Mouse (Mus musculus): Measurements from ENCODE around the gene Atp5s. TPM values are rescaled to one million over a fixed set of nuclear protein-coding genes. Genes with fewer than 3 reads are reported as not detected.
A peak's percentile ranks its signal among the peaks of the same experiment; 100 is the strongest.

The Atp5s gene
- total and polyA plus RNA-seq, 3 experiments, result 8.4 to 15.8 (median 11.4) TPM

GRCm38 (mm10) chr12:69768841-69769240 lies 44.1 kb downstream of the Atp5s start:
- Histone ChIP-seq H3K27ac (ENCODE audit: insufficient read depth, low read depth) (no peak overlapping the region), H3K79me2 (replicated peaks; ENCODE audit: control insufficient read depth, extremely low read depth, insufficient read depth, poor library complexity, severe bottlenecking) (no peaks in the 10 kb centered on the region), H3K9me3 (replicated peaks; ENCODE audit: low read length) (peaks cover 3% of the 10 kb centered on the region), H3K9ac (ENCODE audit: insufficient read depth, low read depth) (no peak overlapping the region), H3K4me3 (replicated peaks in 1 of 3; ENCODE audit: low read depth in 2 of 3, low read length in 2 of 3, poor library complexity in 1 of 3) (no peak overlapping the region), H3K4me1 (ENCODE audit: control insufficient read depth in 1 of 2, insufficient read depth in 2 of 2) (peaks cover 0 to 2% of the 10 kb centered on the region in 2 experiments; a peak in 1 of 4 replicates), H3K4me2 (ENCODE audit: insufficient read depth, low read depth, poor library complexity, severe bottlenecking) (no peak overlapping the region), H3K36me3 (replicated peaks in 1 of 2; ENCODE audit: control insufficient read depth in 1 of 2, insufficient read depth in 1 of 2, low read length in 1 of 2) (no peaks in the 10 kb centered on the region), H3K27me3 (replicated peaks) (no peaks in the 10 kb centered on the region)
- in situ Hi-C loops (cut with MboI; ENCODE audit: low pct_ligation_motif_present, low pct_unique_long_range_greater_than_20kb, low sequenced_read_pairs) (loop anchor here (10.0 kb wide), 1 partner anchor 126 kb away; the partner anchor contains the start of genes Atl1 and Map4k5), dilution Hi-C loops (cut with MboI; ENCODE audit: extremely low pct_ligation_motif_present, extremely low pct_unique_long_range_greater_than_20kb, low sequenced_read_pairs) (no loop called here)
- no peak for DNase-seq (ENCODE audit: extremely low read depth)
- no peak for TF ChIP-seq MAX (IDR thresholded peaks at IDR 0.05; ENCODE audit: low read length)
- TF ChIP-seq POLR2A (IDR thresholded peaks at IDR 0.05; ENCODE audit: low read depth, low read length), result no peak
- no peak for TF ChIP-seq RAD21 (IDR thresholded peaks at IDR 0.05; ENCODE audit: low read depth, low read length)
- no peak for TF ChIP-seq E2F4 (IDR thresholded peaks at IDR 0.05; ENCODE audit: insufficient replicate concordance, low read depth, low read length)
- TF ChIP-seq UBTF (IDR thresholded peaks at IDR 0.05; ENCODE audit: low read depth, low read length), result no peak
- TF ChIP-seq TCF12 (IDR thresholded peaks at IDR 0.05; ENCODE audit: low read depth, low read length), result no peak
- no peak for TF ChIP-seq TBP (conservative IDR thresholded peaks at IDR 0.05; ENCODE audit: low read depth, low read length)
- TF ChIP-seq NRF1 (IDR thresholded peaks at IDR 0.05; ENCODE audit: low read depth, low read length), result no peak
- no peak for TF ChIP-seq JUND (conservative IDR thresholded peaks at IDR 0.05; ENCODE audit: low read depth, low read length)
- no peak for TF ChIP-seq CHD2 (IDR thresholded peaks at IDR 0.05; ENCODE audit: low read length)
- TF ChIP-seq HCFC1 (IDR thresholded peaks at IDR 0.05; ENCODE audit: low read depth, low read length), result no peak
- TF ChIP-seq MEF2A (IDR thresholded peaks at IDR 0.05; ENCODE audit: borderline replicate concordance, low read depth, low read length), result no peak
- TF ChIP-seq SMC3 (IDR thresholded peaks at IDR 0.05; ENCODE audit: low read depth, low read length), result no peak
- no peak for TF ChIP-seq ZMIZ1 (IDR thresholded peaks at IDR 0.05; ENCODE audit: low read depth, low read length)
- TF ChIP-seq ZC3H11A (IDR thresholded peaks at IDR 0.05; ENCODE audit: low read depth, low read length), result no peak
- no peak for TF ChIP-seq BHLHE40 (IDR thresholded peaks at IDR 0.05; ENCODE audit: low read depth, low read length)
- no peak for TF ChIP-seq MAZ (IDR thresholded peaks at IDR 0.05; ENCODE audit: low read depth, low read length)
- TF ChIP-seq KAT2A (IDR thresholded peaks at IDR 0.05; ENCODE audit: insufficient replicate concordance, low read length), result no peak
- no peak for TF ChIP-seq SIN3A (IDR thresholded peaks at IDR 0.05; ENCODE audit: low read length)

GRCm38 (mm10) chr12:69776607-69777340 lies 52.0 kb downstream of the Atp5s start:
- H3K9ac ChIP-seq (ENCODE audit: insufficient read depth, low read depth), result no peak overlapping the region
- no peaks in the 10 kb centered on the region for H3K9me3 ChIP-seq (replicated peaks; ENCODE audit: low read length)
- no peak overlapping the region for H3K4me2 ChIP-seq (ENCODE audit: insufficient read depth, low read depth, poor library complexity, severe bottlenecking)
- no peaks in the 10 kb centered on the region for H3K79me2 ChIP-seq (replicated peaks; ENCODE audit: control insufficient read depth, extremely low read depth, insufficient read depth, poor library complexity, severe bottlenecking)
- in situ Hi-C loops (cut with MboI; ENCODE audit: low pct_ligation_motif_present, low pct_unique_long_range_greater_than_20kb, low sequenced_read_pairs) (no loop called here), dilution Hi-C loops (cut with MboI; ENCODE audit: extremely low pct_ligation_motif_present, extremely low pct_unique_long_range_greater_than_20kb, low sequenced_read_pairs) (no loop called here)
- H3K27ac ChIP-seq (ENCODE audit: insufficient read depth, low read depth), result no peak overlapping the region
- no peaks in the 10 kb centered on the region for H3K36me3 ChIP-seq (replicated peaks in 1 of 2; ENCODE audit: control insufficient read depth in 1 of 2, insufficient read depth in 1 of 2, low read length in 1 of 2)
- no peaks in the 10 kb centered on the region for H3K4me1 ChIP-seq (ENCODE audit: control insufficient read depth in 1 of 2, insufficient read depth in 2 of 2)
- no peak for DNase-seq (ENCODE audit: extremely low read depth)
- no peak for TF ChIP-seq MAZ (IDR thresholded peaks at IDR 0.05; ENCODE audit: low read depth, low read length)
- 0 out of 2 replicates have a peak, but pooled peaks have one; percentile 10 for TF ChIP-seq BHLHE40 (IDR thresholded peaks at IDR 0.05; ENCODE audit: low read depth, low read length)
- no peak for TF ChIP-seq SMC3 (IDR thresholded peaks at IDR 0.05; ENCODE audit: low read depth, low read length)
- TF ChIP-seq NELFE (IDR thresholded peaks at IDR 0.05; ENCODE audit: low read depth, low read length), result no peak
- H3K4me3 ChIP-seq (replicated peaks in 1 of 3; ENCODE audit: low read depth in 2 of 3, low read length in 2 of 3, poor library complexity in 1 of 3), result no peak overlapping the region
- no peaks in the 10 kb centered on the region for H3K27me3 ChIP-seq (replicated peaks)
